Mouse (Mus musculus) forebrain, postnatal 0 days (tissue): ENCODE measurements at regions not wholly inside any gene's neighbourhood (a gene's known extent, or its start where the extent isn't known, plus 50 kb on each side); places are given as distances from the start of the nearest gene placed in this dataset.

Experiments used
- ATAC-seq: fragments of 200-750 bp; cut with Nextera tagmentation; 2 replicates; pipeline ENCODE4 v1.8.0; 2017; ENCODE audit warnings: mild to moderate bottlenecking, moderate library complexity
- DNase-seq: peaks from one replicate; pipeline ENCODE4 v3.0.0-alpha.2; 2015
- H3K27ac ChIP-seq: fragments of 300-500 bp; sonication (generic); 2 replicates; pipeline ENCODE4 v1.5.1; 2014; ENCODE audit warnings: low read depth, mild to moderate bottlenecking, antibody characterized with exemption, low read length, moderate library complexity, mixed read lengths
- H3K27me3 ChIP-seq: fragments of 300-500 bp; sonication (generic); 2 replicates; pipeline ENCODE4 v1.6.1; 2014; ENCODE audit warnings: mild to moderate bottlenecking, low read length, mixed read lengths; ENCODE audit not compliant: insufficient read depth
- H3K36me3 ChIP-seq: fragments of 300-500 bp; sonication (generic); 2 replicates; pipeline ENCODE4 v1.6.1; 2014; ENCODE audit warnings: mild to moderate bottlenecking, moderate library complexity; ENCODE audit not compliant: insufficient read depth
- H3K4me1 ChIP-seq: fragments of 300-500 bp; sonication (generic); 2 replicates; pipeline ENCODE4 v1.6.1; 2014; ENCODE audit warnings: antibody characterized with exemption; ENCODE audit not compliant: insufficient read depth
- H3K4me2 ChIP-seq: fragments of 300-500 bp; sonication (generic); 2 replicates; pipeline ENCODE4 v1.6.1; 2014; ENCODE audit warnings: low read depth, mild to moderate bottlenecking, moderate library complexity
- H3K4me3 ChIP-seq: fragments of 300-500 bp; sonication (generic); 2 replicates; pipeline ENCODE4 v1.5.1; 2014; ENCODE audit warnings: low read depth, low read length, mixed read lengths
- H3K9ac ChIP-seq: fragments of 300-500 bp; sonication (generic); 2 replicates; pipeline ENCODE4 v1.6.1; 2014; ENCODE audit warnings: mild to moderate bottlenecking
- H3K9me3 ChIP-seq: fragments of 300-500 bp; sonication (generic); 2 replicates; pipeline ENCODE4 v1.6.1; 2016; ENCODE audit warnings: low read length
- CTCF ChIP-seq: sonication (generic); IDR thresholded peaks from 2 replicates; pipeline ENCODE4 v1.5.1; 2016; ENCODE audit warnings: antibody characterized with exemption, control low read depth, low read depth
- WGBS: fragments of 180-500 bp; shearing (Covaris S2); extraction: QIAGEN DNeasy Blood & Tissue Kit; methylation state at CpG from one replicate; pipeline ENCODE4 v1.1.7; 2014; 5-methylcytosine and 5-hydroxymethylcytosine counted together

- Histone ChIP-seq H3K4me3 (no peak overlapping the region), H3K9ac (no peak overlapping the region), H3K36me3 (no peaks in the 10 kb centered on the region), H3K27me3 (no peaks in the 10 kb centered on the region), H3K27ac (no peak overlapping the region), H3K4me2 (no peak overlapping the region), H3K9me3 (no peaks in the 10 kb centered on the region), H3K4me1 (0 out of 2 replicates have a peak, but pooled peaks cover 9% of the 10 kb centered on the region)
- 78% methylated on average over 1 of the region's 1 CpGs for WGBS
- DNase-seq (no peak), ATAC-seq (no peak)
- TF ChIP-seq CTCF: peak; percentile 28; the same call in 1 of the 2 replicates
Observed at GRCm38 (mm10) chr5:124953000-124953399, 50.0 kb upstream of the Rflna start.
